Mouse (Mus musculus) heart, embryonic 16.5 days (tissue): ENCODE measurements at regions not wholly inside any gene's neighbourhood (a gene's known extent, or its start where the extent isn't known, plus 50 kb on each side); places are given as distances from the start of the nearest gene placed in this dataset.

Experiments
- ATAC-seq: fragments of 200-750 bp; cut with Nextera tagmentation; replicated peaks from 2 replicates; pipeline ENCODE4 v1.8.0; 2017; ENCODE audit warnings: moderate number of reproducible peaks; ENCODE audit not compliant: insufficient read depth, low FRiP score; ENCODE audit errors: extremely low read depth
- H3K27ac ChIP-seq: fragments of 300-500 bp; sonication (generic); 2 replicates; pipeline ENCODE4 v1.5.1; 2014; ENCODE audit warnings: mild to moderate bottlenecking, low read length, control low read depth, moderate library complexity
- H3K27me3 ChIP-seq: fragments of 300-500 bp; sonication (generic); 2 replicates; pipeline ENCODE4 v1.6.1; 2014; ENCODE audit warnings: low read length, mixed read lengths; ENCODE audit not compliant: control insufficient read depth, insufficient read depth
- H3K36me3 ChIP-seq: fragments of 300-500 bp; sonication (generic); 2 replicates; pipeline ENCODE4 v1.6.1; 2014; ENCODE audit not compliant: control insufficient read depth, insufficient read depth
- H3K4me1 ChIP-seq: fragments of 300-500 bp; sonication (generic); 2 replicates; pipeline ENCODE4 v1.6.1; 2014; ENCODE audit warnings: low read length, mixed read lengths; ENCODE audit not compliant: control insufficient read depth, insufficient read depth
- H3K4me2 ChIP-seq: fragments of 300-500 bp; sonication (generic); 2 replicates; pipeline ENCODE4 v1.6.1; 2014; ENCODE audit warnings: low read depth, mild to moderate bottlenecking, control low read depth, low read length
- H3K4me3 ChIP-seq: fragments of 300-500 bp; sonication (generic); 2 replicates; pipeline ENCODE4 v1.5.1; 2014; ENCODE audit warnings: mild to moderate bottlenecking, control low read depth, low read length
- H3K9ac ChIP-seq: fragments of 300-500 bp; sonication (generic); 2 replicates; pipeline ENCODE4 v1.6.1; 2014; ENCODE audit warnings: low read length, control low read depth
- H3K9me3 ChIP-seq: fragments of 300-500 bp; sonication (generic); replicated peaks from 2 replicates; pipeline ENCODE4 v1.6.1; 2016; ENCODE audit warnings: low read length; ENCODE audit not compliant: control insufficient read depth
- WGBS: fragments of 180-500 bp; shearing (Covaris S2); extraction: QIAGEN DNeasy Blood & Tissue Kit; methylation state at CpG from one replicate; pipeline ENCODE4 v1.1.7; 2014; 5-methylcytosine and 5-hydroxymethylcytosine counted together

DNA sequence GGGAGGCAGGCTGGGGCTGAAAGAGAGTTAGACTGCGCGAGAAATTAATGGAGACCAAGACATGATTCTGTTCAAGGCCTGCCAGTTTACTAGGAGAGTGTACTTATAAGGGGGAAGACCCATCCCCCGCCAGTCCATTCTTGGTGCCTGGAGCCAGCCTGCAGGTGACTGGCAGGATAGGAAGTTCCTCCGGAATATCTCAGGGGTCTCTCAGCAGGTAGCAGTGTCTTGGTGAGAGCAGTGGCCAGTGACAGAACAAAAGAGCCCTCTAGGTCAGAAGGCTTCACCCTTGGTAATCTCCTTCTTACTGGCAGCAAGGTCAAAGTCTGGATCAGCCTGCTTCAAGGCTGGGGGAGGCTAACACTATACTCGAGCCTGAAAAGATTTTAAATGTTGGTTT is 83.7 kb upstream of the Zfp804b start:
- Histone ChIP-seq H3K36me3 (no peaks in the 10 kb centered on the region), H3K4me1 (no peaks in the 10 kb centered on the region)

DNA sequence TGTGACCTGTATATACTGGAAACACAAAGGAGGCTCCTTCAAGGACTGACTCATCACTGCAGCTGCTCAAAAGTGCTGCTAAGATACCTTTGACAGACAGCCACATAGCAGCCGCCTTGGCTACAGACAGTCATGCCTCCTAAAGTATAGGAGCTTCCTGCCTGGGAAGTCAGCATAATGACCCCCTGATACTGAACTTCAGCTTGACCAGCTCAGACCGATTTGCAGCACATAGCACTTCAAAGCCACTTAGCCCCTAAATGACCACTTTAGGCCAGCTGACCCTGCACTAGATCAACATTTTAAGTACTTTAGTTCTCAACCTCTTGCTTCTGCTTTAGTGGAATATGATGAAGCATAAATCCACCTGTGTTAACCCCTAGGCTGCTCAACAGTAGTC is 91.9 kb upstream of the Zfp804b start:
- H3K4me3 ChIP-seq, result no peak overlapping the region
- H3K9me3 ChIP-seq, result no peaks in the 10 kb centered on the region
- no peak overlapping the region for H3K4me2 ChIP-seq
- no peaks in the 10 kb centered on the region for H3K4me1 ChIP-seq
- no peak overlapping the region for H3K9ac ChIP-seq
- WGBS, result 46% methylated on average over 2 of the region's 2 CpGs
- no peak overlapping the region for H3K27ac ChIP-seq
- H3K36me3 ChIP-seq, result no peaks in the 10 kb centered on the region
- H3K27me3 ChIP-seq, result no peaks in the 10 kb centered on the region
- no peak for ATAC-seq

More for the DNA sequence above, 83.7 kb upstream of the Zfp804b start:
- WGBS, result 33% methylated on average over 5 of the region's 5 CpGs
- ATAC-seq, result no peak
- H3K27ac ChIP-seq, result no peak overlapping the region
- H3K4me2 ChIP-seq, result no peak overlapping the region
- H3K9ac ChIP-seq, result no peak overlapping the region
- H3K9me3 ChIP-seq, result no peaks in the 10 kb centered on the region
- no peaks in the 10 kb centered on the region for H3K27me3 ChIP-seq
- no peak overlapping the region for H3K4me3 ChIP-seq

DNA sequence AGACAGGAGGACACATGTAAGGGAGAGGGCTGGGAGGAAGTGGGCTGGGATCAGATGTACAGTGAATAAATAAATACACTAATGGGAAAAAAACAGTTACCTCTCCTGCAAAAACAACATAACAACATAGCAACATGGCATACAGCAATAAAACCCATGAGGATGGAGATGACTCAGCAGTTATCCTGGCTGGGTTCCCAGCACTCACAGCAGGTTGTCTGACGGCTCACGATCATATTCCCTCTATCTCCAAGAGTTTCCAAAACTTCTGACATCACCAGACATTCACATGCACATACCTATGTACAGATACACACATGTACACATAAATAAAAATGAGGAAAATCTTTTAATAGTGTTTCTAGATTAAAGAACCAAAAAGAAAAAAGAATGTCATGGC is 103.4 kb upstream of the Zfp804b start:
- Histone ChIP-seq H3K4me3 (no peak overlapping the region), H3K4me1 (no peaks in the 10 kb centered on the region), H3K27ac (no peak overlapping the region), H3K9ac (no peak overlapping the region), H3K36me3 (no peaks in the 10 kb centered on the region), H3K27me3 (no peaks in the 10 kb centered on the region), H3K9me3 (no peaks in the 10 kb centered on the region), H3K4me2 (no peak overlapping the region)
- no peak for ATAC-seq
- WGBS, result 71% methylated on average over 2 of the region's 2 CpGs

DNA sequence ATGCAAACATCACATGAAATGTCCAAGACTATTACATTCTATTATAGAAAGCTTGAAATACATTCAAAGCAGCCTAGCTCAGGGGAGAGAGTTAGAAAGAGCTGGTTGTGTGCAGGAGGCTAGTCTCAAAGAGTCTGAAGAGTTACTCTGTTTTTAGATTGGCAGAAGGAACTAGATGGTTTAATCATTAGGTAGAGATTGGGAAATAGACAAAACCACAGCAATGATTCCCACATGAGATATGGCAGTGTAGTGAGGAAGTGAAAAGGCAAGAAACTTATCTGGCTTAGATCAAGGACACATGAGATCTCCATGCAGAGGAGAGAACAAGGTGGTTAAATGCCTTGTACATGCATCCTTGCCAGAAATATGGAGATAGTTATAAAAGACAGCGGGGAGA is 110.3 kb upstream of the Zfp804b start:
- H3K4me3 ChIP-seq, result no peak overlapping the region
- H3K9me3 ChIP-seq, result 0 out of 2 replicates have a peak, but pooled peaks cover 3% of the 10 kb centered on the region
- H3K27ac ChIP-seq, result no peak overlapping the region
- H3K4me1 ChIP-seq, result no peaks in the 10 kb centered on the region
- no peaks in the 10 kb centered on the region for H3K27me3 ChIP-seq
- no peaks in the 10 kb centered on the region for H3K36me3 ChIP-seq
- 82% methylated on average over 1 of the region's 1 CpGs for WGBS
- H3K9ac ChIP-seq, result no peak overlapping the region
- H3K4me2 ChIP-seq, result no peak overlapping the region
- no peak for ATAC-seq

DNA sequence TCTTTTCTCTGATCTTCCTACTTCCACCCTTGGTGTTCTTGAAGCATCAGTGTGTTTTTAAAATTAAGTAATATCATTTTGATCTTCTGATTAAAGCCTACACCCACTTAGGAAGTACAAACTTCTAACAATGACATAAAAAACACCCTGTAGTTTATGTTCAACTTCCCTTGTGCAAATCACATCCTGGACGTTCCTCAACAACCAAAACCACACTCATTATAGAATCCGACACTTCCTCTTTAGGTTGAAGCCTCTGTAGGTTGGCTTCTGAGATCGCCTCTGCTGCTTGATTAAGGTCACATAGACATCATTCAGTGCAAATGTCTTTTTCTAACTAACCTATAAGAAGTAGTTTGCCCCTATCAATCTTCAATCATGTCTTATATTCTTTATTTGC is 112.5 kb upstream of the Zfp804b start:
- Histone ChIP-seq H3K27me3 (no peaks in the 10 kb centered on the region), H3K4me1 (no peaks in the 10 kb centered on the region), H3K9me3 (0 out of 2 replicates have a peak, but pooled peaks cover 3% of the 10 kb centered on the region), H3K36me3 (no peaks in the 10 kb centered on the region), H3K4me3 (no peak overlapping the region), H3K4me2 (no peak overlapping the region), H3K9ac (no peak overlapping the region), H3K27ac (no peak overlapping the region)
- 58% methylated on average over 3 of the region's 3 CpGs for WGBS
- ATAC-seq, result no peak

DNA sequence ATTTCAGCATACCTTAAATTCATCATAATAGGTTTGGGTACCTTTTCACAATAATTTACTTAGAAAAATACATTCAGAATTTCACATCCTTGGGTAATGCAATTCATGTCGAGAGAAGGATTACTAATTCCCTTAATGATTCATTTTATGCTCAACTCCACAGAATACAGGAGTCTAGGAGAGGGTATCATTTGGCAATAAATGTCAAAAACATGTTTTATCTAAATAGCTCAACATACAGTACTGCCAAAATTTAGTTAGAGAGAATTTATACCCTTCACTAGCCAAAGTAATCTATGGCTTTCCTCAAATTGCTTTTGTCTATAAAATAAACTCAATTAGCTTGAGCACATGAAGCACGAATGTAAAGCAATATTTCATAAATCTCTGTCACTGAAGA is 144.6 kb upstream of the Zfp804b start:
- H3K4me1 ChIP-seq, result no peaks in the 10 kb centered on the region
- 55% methylated on average over 2 of the region's 2 CpGs for WGBS
- no peaks in the 10 kb centered on the region for H3K27me3 ChIP-seq
- no peaks in the 10 kb centered on the region for H3K9me3 ChIP-seq
- H3K4me3 ChIP-seq, result no peak overlapping the region
- H3K36me3 ChIP-seq, result no peaks in the 10 kb centered on the region
- no peak overlapping the region for H3K9ac ChIP-seq
- no peak for ATAC-seq
- H3K4me2 ChIP-seq, result no peak overlapping the region
- no peak overlapping the region for H3K27ac ChIP-seq

DNA sequence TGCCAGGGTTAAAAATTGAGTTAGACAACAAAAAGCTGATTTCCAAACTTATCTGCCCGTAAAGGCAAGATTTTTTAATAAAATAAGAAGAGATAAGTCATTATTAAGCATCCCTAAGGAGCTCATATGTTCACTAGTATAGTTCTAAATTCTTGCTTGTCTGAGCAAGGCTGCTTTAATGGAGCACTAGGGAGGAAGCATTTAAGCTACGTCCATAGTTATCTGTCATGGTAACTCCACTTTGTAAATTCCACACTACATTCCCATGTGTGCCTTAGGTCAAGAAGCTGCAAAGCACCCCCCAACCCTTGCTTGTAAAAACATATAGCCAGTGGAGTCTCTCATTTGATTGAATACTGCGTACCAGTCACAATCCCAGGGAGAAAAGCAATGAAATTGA is 145.0 kb upstream of the Zfp804b start:
- Histone ChIP-seq H3K9me3 (no peaks in the 10 kb centered on the region), H3K4me3 (no peak overlapping the region), H3K27ac (no peak overlapping the region), H3K9ac (no peak overlapping the region), H3K4me2 (no peak overlapping the region), H3K4me1 (no peaks in the 10 kb centered on the region), H3K36me3 (no peaks in the 10 kb centered on the region), H3K27me3 (no peaks in the 10 kb centered on the region)
- 62% methylated on average over 3 of the region's 3 CpGs for WGBS
- ATAC-seq, result no peak

DNA sequence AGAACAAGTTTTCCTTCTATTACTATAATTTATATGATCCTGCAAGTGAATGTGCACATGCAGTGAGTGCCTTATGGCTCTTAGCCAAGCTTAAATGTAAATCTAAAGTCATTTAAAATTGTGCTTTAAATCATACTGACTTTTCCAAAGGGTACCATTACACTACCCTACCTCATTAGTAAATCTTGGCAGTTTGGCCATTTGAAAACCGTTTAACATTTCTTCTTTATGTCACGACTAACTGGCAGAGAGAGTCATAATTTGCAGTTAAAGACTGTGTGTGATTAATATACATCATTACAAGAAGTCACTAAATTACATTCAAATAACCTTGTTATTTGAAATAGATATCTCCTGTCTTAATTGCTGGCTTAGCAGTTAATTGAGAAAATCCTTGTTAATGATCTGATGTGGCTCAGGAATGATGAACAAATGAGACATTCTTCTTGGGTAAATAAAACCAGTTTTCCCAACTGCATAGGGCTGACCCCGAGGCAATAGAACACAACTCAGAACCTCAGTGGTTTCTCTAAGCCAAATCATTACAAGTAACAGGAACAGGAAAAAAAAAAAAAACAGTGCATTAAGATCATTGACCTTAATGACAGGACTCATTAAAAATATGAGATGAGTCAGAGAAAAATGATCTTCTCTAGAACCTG is 173.1 kb upstream of the Zfp804b start:
- Histone ChIP-seq H3K9me3 (no peaks in the 10 kb centered on the region), H3K4me3 (no peak overlapping the region), H3K27me3 (no peaks in the 10 kb centered on the region), H3K4me2 (no peak overlapping the region), H3K9ac (no peak overlapping the region), H3K36me3 (no peaks in the 10 kb centered on the region), H3K27ac (no peak overlapping the region), H3K4me1 (no peaks in the 10 kb centered on the region)
- ATAC-seq, result no peak
- WGBS, result 71% methylated on average over 3 of the region's 3 CpGs

DNA sequence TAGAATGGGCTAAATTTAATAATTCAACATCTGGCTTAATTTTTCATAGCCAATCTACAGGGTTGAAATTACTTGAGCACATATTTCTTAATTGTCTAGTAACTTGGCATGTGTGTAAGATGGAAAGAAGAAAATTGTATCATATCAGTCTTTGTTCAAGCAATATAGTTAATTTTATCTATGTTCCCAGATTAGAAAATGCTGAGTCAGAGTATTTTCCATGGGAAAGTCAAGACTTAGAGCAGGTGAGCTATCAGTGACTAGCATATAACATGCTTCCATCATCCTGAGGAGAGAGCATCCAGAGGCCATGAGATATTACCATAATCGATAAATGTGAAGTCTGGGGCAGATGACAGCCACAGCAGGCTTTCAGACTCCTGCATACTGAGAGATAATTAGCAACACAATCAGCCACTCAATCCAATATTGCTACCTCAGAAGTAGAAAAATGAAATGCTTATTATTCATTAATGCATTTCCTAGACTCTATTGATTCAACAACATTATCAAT is 188.2 kb upstream of the Zfp804b start:
- WGBS, result 92% methylated on average over 1 of the region's 1 CpGs
- Histone ChIP-seq H3K4me1 (no peaks in the 10 kb centered on the region), H3K4me2 (no peak overlapping the region), H3K4me3 (no peak overlapping the region), H3K36me3 (no peaks in the 10 kb centered on the region), H3K9ac (no peak overlapping the region), H3K9me3 (no peaks in the 10 kb centered on the region), H3K27ac (no peak overlapping the region), H3K27me3 (no peaks in the 10 kb centered on the region)
- ATAC-seq, result no peak
